Mouse (Mus musculus) heart, adult 2 months (tissue): ENCODE data around the gene Cradd.

Source experiments
- CTCF ChIP-seq: fragments of 200-600 bp; IDR thresholded peaks from 2 replicates; pipeline ENCODE4 v1.8.1; 2022; ENCODE audit warnings: antibody characterized with exemption, mild to moderate bottlenecking, moderate library complexity
- EP300 ChIP-seq: fragments of 200-500 bp; IDR thresholded peaks from 2 replicates; pipeline ENCODE4 v1.6.1; 2011; ENCODE audit warnings: low read depth, low read length, control low read depth; ENCODE audit not compliant: insufficient read depth
- POLR2A ChIP-seq: fragments of 200-500 bp; IDR thresholded peaks from 2 replicates; pipeline ENCODE4 v1.6.1; 2011; ENCODE audit warnings: mild to moderate bottlenecking, low read depth, low read length, control low read depth; ENCODE audit not compliant: insufficient read depth

GRCm38 (mm10) chr10:95260420-95260819 lies 63.5 kb downstream of the Cradd start:
- TF ChIP-seq CTCF (no peak), POLR2A (0 out of 2 replicates have a peak, but pooled peaks have one; percentile 19), EP300 (peak; percentile 84)
